Mouse (Mus musculus) cerebellum, postnatal 25 days (tissue): Measurements from ENCODE around the gene Fbxl22.

Source experiments
- DNase-seq, 2 experiments: peaks; one replicate each; pipeline ENCODE4 v3.0.0; 2021; ENCODE audit warnings: mixed read lengths in 2 of 2

Fbxl22 gene

GRCm38 (mm10) chr9:66514256-66514770, at the start of gene Fbxl22:
Gene Fbxl22, minus strand, starts transcription at chr9:66514593.
- peak; percentile 60 to 74 for DNase-seq

- DNase-seq, result no peak
Measured at GRCm38 (mm10) chr9:66562215-66562614, 47.8 kb upstream of the Fbxl22 start.

GRCm38 (mm10) chr9:66561496-66561895, 47.1 kb upstream of the Fbxl22 start:
- DNase-seq, result no peak

- DNase-seq, result no peak
Measured at GRCm38 (mm10) chr9:66560728-66561127, 46.3 kb upstream of the Fbxl22 start.

- peak in 1 of 2 experiments; percentile 35 for DNase-seq
Measured at GRCm38 (mm10) chr9:66560295-66560694, 45.9 kb upstream of the Fbxl22 start.

GRCm38 (mm10) chr9:66558971-66559370, 44.6 kb upstream of the Fbxl22 start:
- DNase-seq, result no peak

GRCm38 (mm10) chr9:66542785-66543184, 28.4 kb upstream of the Fbxl22 start:
- DNase-seq, result no peak

- DNase-seq, result no peak
Measured at GRCm38 (mm10) chr9:66521595-66521994, 7.2 kb upstream of the Fbxl22 start.

- DNase-seq, result no peak
Measured at GRCm38 (mm10) chr9:66520299-66520698, 5.9 kb upstream of the Fbxl22 start.

GRCm38 (mm10) chr9:66518901-66519300, 4.5 kb upstream of the Fbxl22 start:
- DNase-seq, result peak; percentile 20 to 23

GRCm38 (mm10) chr9:66518251-66518650, 3.9 kb upstream of the Fbxl22 start:
- no peak for DNase-seq

- peak in 1 of 2 experiments; percentile 17 for DNase-seq
Measured at GRCm38 (mm10) chr9:66517746-66518145, 3.4 kb upstream of the Fbxl22 start.

GRCm38 (mm10) chr9:66516296-66516940, 2.0 kb upstream of the Fbxl22 start:
- peak; percentile 64 to 78 for DNase-seq

- peak; percentile 25 to 38 for DNase-seq
Measured at GRCm38 (mm10) chr9:66515680-66516210, 1.4 kb upstream of the Fbxl22 start.

GRCm38 (mm10) chr9:66515115-66515514, 722 bp upstream of the Fbxl22 start:
- DNase-seq, result no peak

- no peak for DNase-seq
Measured at GRCm38 (mm10) chr9:66513661-66514255, 635 bp downstream of the Fbxl22 start.

- peak; percentile 36 to 46 for DNase-seq
Measured at GRCm38 (mm10) chr9:66513150-66513549, 1.2 kb downstream of the Fbxl22 start.

- DNase-seq, result peak; percentile 81 to 85
Measured at GRCm38 (mm10) chr9:66512351-66512671, 2.1 kb downstream of the Fbxl22 start.

GRCm38 (mm10) chr9:66511580-66512350, 2.6 kb downstream of the Fbxl22 start:
- DNase-seq, result peak; percentile 96 to 98

- peak; percentile 55 to 69 for DNase-seq
Measured at GRCm38 (mm10) chr9:66510944-66511343, 3.4 kb downstream of the Fbxl22 start.

- peak; percentile 81 for DNase-seq
Measured at GRCm38 (mm10) chr9:66510351-66510841, 4.0 kb downstream of the Fbxl22 start.

GRCm38 (mm10) chr9:66508890-66509399, 5.4 kb downstream of the Fbxl22 start:
- peak; percentile 37 to 39 for DNase-seq

GRCm38 (mm10) chr9:66507684-66508083, 6.7 kb downstream of the Fbxl22 start:
- peak in 1 of 2 experiments; percentile 30 for DNase-seq
